Mouse (Mus musculus): ENCODE data around the gene Gm3286. TPM values are rescaled to one million over a fixed set of nuclear protein-coding genes. Genes with fewer than 3 reads are reported as not detected.
"Not testable (repeated sequence)": the region's sequence is repeated elsewhere in the genome, so short reads cannot be mapped to it uniquely, and the experiment has no call there.

Gm3286 gene
- total RNA-seq (2021): not detected

GRCm38 (mm10) chr5:95510458-95510857 is at the start of gene Gm3286:
Gene Gm3286, plus strand, starts transcription at chr5:95510758.
- not testable (repeated sequence) for DNase-seq

Other genes with a start within 250 kb of the Gm3286 start
- not detected for gene Gm10424, start 238.0 kb upstream of the Gm3286 start, total RNA-seq (2021)
- gene Gm3259, start 204.8 kb upstream of the Gm3286 start, total RNA-seq (2021): not detected
- gene D5Ertd577e, start 54.0 kb upstream of the Gm3286 start, total RNA-seq (2021): not detected
- not detected for gene Gm7971, start 84.1 kb downstream of the Gm3286 start, total RNA-seq (2021)
- gene Gm7978, start 225.4 kb downstream of the Gm3286 start, total RNA-seq (2021): not detected
- not detected for gene Gm7982, start 231.3 kb downstream of the Gm3286 start, total RNA-seq (2021)